Mouse (Mus musculus) heart, embryonic 13.5 days (tissue): ENCODE data around the gene Scaper. TPM values are rescaled to one million over a fixed set of nuclear protein-coding genes. Genes with fewer than 3 reads are reported as not detected.
A peak's percentile ranks its signal among the peaks of the same experiment; 100 is the strongest.

Experiments
- ATAC-seq: fragments of 200-750 bp; cut with Nextera tagmentation; 2 replicates; pipeline ENCODE4 v1.8.0; 2017; ENCODE audit warnings: moderate TSS enrichment; ENCODE audit not compliant: insufficient number of reproducible peaks, low FRiP score, low TSS enrichment; ENCODE audit errors: extremely low read depth
- H3K27ac ChIP-seq: fragments of 300-500 bp; sonication (generic); replicated peaks from 2 replicates; pipeline ENCODE4 v1.5.1; 2015; ENCODE audit warnings: moderate library complexity, mild to moderate bottlenecking, inconsistent platforms
- H3K27me3 ChIP-seq: fragments of 300-500 bp; sonication (generic); replicated peaks from 2 replicates; pipeline ENCODE4 v1.6.1; 2015; ENCODE audit warnings: mild to moderate bottlenecking, inconsistent platforms
- H3K36me3 ChIP-seq: fragments of 300-500 bp; sonication (generic); 2 replicates; pipeline ENCODE4 v1.6.1; 2015; ENCODE audit warnings: mild to moderate bottlenecking, inconsistent platforms
- H3K4me1 ChIP-seq: fragments of 300-500 bp; sonication (generic); 2 replicates; pipeline ENCODE4 v1.6.1; 2015; ENCODE audit warnings: inconsistent platforms
- H3K4me2 ChIP-seq: fragments of 300-500 bp; sonication (generic); 2 replicates; pipeline ENCODE4 v1.6.1; 2015; ENCODE audit warnings: inconsistent platforms, mild to moderate bottlenecking, moderate library complexity
- H3K4me3 ChIP-seq: fragments of 300-500 bp; sonication (generic); 2 replicates; pipeline ENCODE4 v1.5.1; 2015; ENCODE audit warnings: moderate library complexity, mild to moderate bottlenecking, inconsistent platforms
- H3K9ac ChIP-seq: fragments of 300-500 bp; sonication (generic); 2 replicates; pipeline ENCODE4 v1.6.1; 2015; ENCODE audit warnings: inconsistent platforms, mild to moderate bottlenecking, moderate library complexity
- H3K9me3 ChIP-seq: fragments of 300-500 bp; sonication (generic); 2 replicates; pipeline ENCODE4 v1.6.1; 2016; ENCODE audit warnings: inconsistent platforms
- WGBS: fragments of 180-500 bp; shearing (Covaris S2); methylation state at CpG from one replicate; pipeline ENCODE4 v1.1.7; 2015; ENCODE audit warnings: mixed read lengths; 5-methylcytosine and 5-hydroxymethylcytosine counted together
- polyA plus RNA-seq: library from polyadenylated mRNA; unstranded; fragments of >200 nt; fragmentation: Nextera tagmentation; extraction: Ambion mirVana; gene quantifications from 2 replicates; pipeline ENCODE4 v1.2.1, GENCODE M21; 2015

The Scaper gene
- polyA plus RNA-seq, 1 experiment from 2014 or later: 6.6 TPM

- no peak overlapping the region for H3K9ac ChIP-seq
- no peaks in the 10 kb centered on the region for H3K9me3 ChIP-seq
- no peak overlapping the region for H3K27ac ChIP-seq
- H3K4me3 ChIP-seq: peak overlapping the region; percentile 44
- 6% methylated on average over 41 of the region's 41 CpGs for WGBS
- no peaks in the 10 kb centered on the region for H3K36me3 ChIP-seq
- peaks cover 95% of the 10 kb centered on the region for H3K27me3 ChIP-seq
- peaks cover 57% of the 10 kb centered on the region for H3K4me1 ChIP-seq
- ATAC-seq: no peak
- H3K4me2 ChIP-seq: peak overlapping the region; percentile 63
Observed at GRCm38 (mm10) chr9:55545556-55546175, 392.3 kb downstream of the Scaper start.

- no peaks in the 10 kb centered on the region for H3K9me3 ChIP-seq
- WGBS: 2% methylated on average over 30 of the region's 30 CpGs
- H3K9ac ChIP-seq: no peak overlapping the region
- peaks cover 100% of the 10 kb centered on the region for H3K27me3 ChIP-seq
- peak overlapping the region; percentile 44 for H3K4me3 ChIP-seq
- H3K27ac ChIP-seq: no peak overlapping the region
- no peaks in the 10 kb centered on the region for H3K36me3 ChIP-seq
- no peak for ATAC-seq
- H3K4me1 ChIP-seq: peaks cover 61% of the 10 kb centered on the region
- H3K4me2 ChIP-seq: peak overlapping the region; percentile 63
Observed at GRCm38 (mm10) chr9:55544861-55545555, 392.9 kb downstream of the Scaper start.

- peak overlapping the region; percentile 60 for H3K4me2 ChIP-seq
- ATAC-seq: no peak
- no peaks in the 10 kb centered on the region for H3K9me3 ChIP-seq
- peaks cover 99% of the 10 kb centered on the region for H3K27me3 ChIP-seq
- no peak overlapping the region for H3K9ac ChIP-seq
- H3K27ac ChIP-seq: no peak overlapping the region
- no peaks in the 10 kb centered on the region for H3K36me3 ChIP-seq
- WGBS: 2% methylated on average over 46 of the region's 46 CpGs
- peaks cover 55% of the 10 kb centered on the region for H3K4me1 ChIP-seq
- peak overlapping the region; percentile 40 for H3K4me3 ChIP-seq
Observed at GRCm38 (mm10) chr9:55543703-55544401, 394.1 kb downstream of the Scaper start.

- no peaks in the 10 kb centered on the region for H3K36me3 ChIP-seq
- H3K9me3 ChIP-seq: no peaks in the 10 kb centered on the region
- no peak overlapping the region for H3K27ac ChIP-seq
- H3K9ac ChIP-seq: no peak overlapping the region
- peaks cover 99% of the 10 kb centered on the region for H3K27me3 ChIP-seq
- no peak for ATAC-seq
- H3K4me2 ChIP-seq: no peak overlapping the region
- peaks cover 60% of the 10 kb centered on the region for H3K4me1 ChIP-seq
- WGBS: 18% methylated on average over 8 of the region's 8 CpGs
- peak overlapping the region; percentile 40; the same call in 1 of the 2 replicates for H3K4me3 ChIP-seq
Observed at GRCm38 (mm10) chr9:55543336-55543702, 394.6 kb downstream of the Scaper start.

GRCm38 (mm10) chr9:55542366-55543325 lies 395.3 kb downstream of the Scaper start:
- Histone ChIP-seq H3K36me3 (no peaks in the 10 kb centered on the region), H3K4me1 (peaks cover 60% of the 10 kb centered on the region)
- 3% methylated on average over 59 of the region's 59 CpGs for WGBS

GRCm38 (mm10) chr9:55541681-55542365 lies 396.1 kb downstream of the Scaper start:
- Histone ChIP-seq H3K27ac (no peak overlapping the region), H3K4me1 (peaks cover 60% of the 10 kb centered on the region), H3K9ac (peak overlapping the region; percentile 41; the same call in 1 of the 2 replicates)

More at GRCm38 (mm10) chr9:55542366-55543325, 395.3 kb downstream of the Scaper start:
- Histone ChIP-seq H3K27me3 (peaks cover 99% of the 10 kb centered on the region), H3K4me3 (peak overlapping the region; percentile 53), H3K9me3 (no peaks in the 10 kb centered on the region), H3K27ac (no peak overlapping the region), H3K4me2 (peak overlapping the region; percentile 71), H3K9ac (peak overlapping the region; percentile 41; the same call in 1 of the 2 replicates)
- ATAC-seq: no peak

DNA sequence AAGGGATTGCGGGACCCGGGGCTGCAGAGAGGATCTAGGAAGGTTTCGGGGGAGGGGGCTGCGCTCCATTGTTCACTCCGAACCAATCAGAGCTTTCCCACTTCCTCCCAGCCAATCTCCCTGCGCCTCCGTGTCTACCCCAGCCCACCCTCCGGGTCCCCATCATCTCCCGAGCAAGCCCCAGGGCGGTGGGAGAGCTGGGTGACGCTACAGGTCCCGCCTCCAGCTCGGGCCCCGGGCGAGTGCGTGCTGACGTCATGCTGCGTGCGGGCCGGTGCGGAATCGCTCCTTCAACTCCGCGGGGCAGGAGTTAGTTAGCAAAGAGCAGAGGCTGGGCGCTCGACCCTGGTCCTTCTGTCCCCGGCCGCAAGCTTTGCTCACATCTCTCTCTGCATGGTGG lies 397.0 kb downstream of the Scaper start:
- Histone ChIP-seq H3K27me3 (peaks cover 98% of the 10 kb centered on the region), H3K27ac (no peak overlapping the region), H3K4me1 (peaks cover 52% of the 10 kb centered on the region), H3K4me3 (peak overlapping the region; percentile 53), H3K4me2 (peak overlapping the region; percentile 71), H3K9ac (peak overlapping the region; percentile 58; the same call in 1 of the 2 replicates), H3K9me3 (no peaks in the 10 kb centered on the region), H3K36me3 (no peaks in the 10 kb centered on the region)
- ATAC-seq: peak; percentile 62
- 0% methylated on average over 28 of the region's 28 CpGs for WGBS

More at GRCm38 (mm10) chr9:55541681-55542365, 396.1 kb downstream of the Scaper start:
- ATAC-seq: no peak
- H3K4me2 ChIP-seq: peak overlapping the region; percentile 71
- H3K9me3 ChIP-seq: no peaks in the 10 kb centered on the region
- under 1% methylated on average over 59 of the region's 59 CpGs for WGBS
- H3K36me3 ChIP-seq: no peaks in the 10 kb centered on the region
- peaks cover 99% of the 10 kb centered on the region for H3K27me3 ChIP-seq
- peak overlapping the region; percentile 53 for H3K4me3 ChIP-seq

- Histone ChIP-seq H3K4me2 (peak overlapping the region; percentile 71), H3K9ac (peak overlapping the region; percentile 58; the same call in 1 of the 2 replicates), H3K4me3 (peak overlapping the region; percentile 53), H3K4me1 (peaks cover 47% of the 10 kb centered on the region), H3K36me3 (no peaks in the 10 kb centered on the region), H3K27me3 (peaks cover 93% of the 10 kb centered on the region), H3K9me3 (no peaks in the 10 kb centered on the region), H3K27ac (no peak overlapping the region)
- no peak for ATAC-seq
- WGBS: 2% methylated on average over 12 of the region's 12 CpGs
Observed at GRCm38 (mm10) chr9:55540391-55540770, 397.5 kb downstream of the Scaper start.

DNA sequence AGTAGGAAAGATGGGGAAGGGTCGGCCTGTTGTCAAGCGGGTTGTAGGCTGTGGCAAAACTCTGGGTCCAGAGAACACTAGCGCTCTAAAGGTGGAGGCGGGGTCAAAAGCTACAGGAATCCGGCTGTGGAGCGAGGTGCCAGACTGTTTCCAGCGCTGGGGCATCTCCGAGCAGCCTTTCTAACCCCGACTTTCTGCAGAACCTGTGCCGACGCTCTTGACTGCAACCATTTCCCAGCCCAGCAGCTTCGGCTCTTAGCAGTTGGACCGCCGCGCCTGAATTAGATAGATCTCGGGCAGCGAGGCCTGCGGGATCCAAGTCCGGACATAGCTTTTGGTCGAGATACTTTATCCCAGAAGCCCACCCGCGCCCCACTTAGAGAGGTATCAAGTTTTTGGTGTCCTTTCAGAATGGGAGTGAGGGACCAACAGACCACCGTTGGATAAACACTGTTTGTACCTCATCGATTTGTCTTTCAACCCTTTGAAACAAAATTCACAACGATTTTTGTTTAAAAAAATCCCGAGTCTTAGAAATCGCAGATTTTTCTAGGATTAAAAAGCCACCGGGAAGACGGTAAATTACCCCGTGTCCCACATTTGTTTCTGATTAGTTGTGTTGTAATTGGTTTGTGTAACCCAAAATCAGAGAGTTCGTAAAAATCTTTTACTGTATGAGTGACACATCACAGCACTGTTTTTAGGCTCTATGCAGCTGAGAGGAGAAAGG lies 398.1 kb downstream of the Scaper start:
- Histone ChIP-seq H3K27me3 (peaks cover 92% of the 10 kb centered on the region), H3K9me3 (no peaks in the 10 kb centered on the region), H3K9ac (no peak overlapping the region), H3K4me3 (peak overlapping the region; percentile 53), H3K36me3 (no peaks in the 10 kb centered on the region), H3K4me2 (peak overlapping the region; percentile 71), H3K4me1 (peaks cover 41% of the 10 kb centered on the region), H3K27ac (no peak overlapping the region)
- ATAC-seq: no peak
- WGBS: 2% methylated on average over 31 of the region's 31 CpGs

DNA sequence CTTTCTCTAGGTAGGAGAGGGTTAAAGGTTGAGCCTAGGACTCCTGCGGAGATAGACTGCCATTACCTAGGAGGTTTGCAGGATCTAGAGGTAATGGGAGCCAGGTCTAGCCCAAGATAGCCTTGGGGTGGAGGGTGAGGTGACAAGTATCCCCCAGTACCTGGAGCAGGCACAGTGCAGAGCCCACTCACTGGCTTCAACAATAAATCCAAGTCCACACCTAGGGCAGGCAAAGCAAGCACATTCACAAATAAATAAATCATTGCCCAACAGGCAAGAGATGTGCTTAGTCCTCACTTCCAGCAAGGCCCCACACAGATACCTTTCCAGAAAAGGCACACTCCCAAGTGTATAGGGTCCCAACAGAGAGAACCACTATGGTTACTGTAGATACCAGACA lies 398.9 kb downstream of the Scaper start:
- Histone ChIP-seq H3K27me3 (peaks cover 84% of the 10 kb centered on the region), H3K9me3 (no peaks in the 10 kb centered on the region), H3K4me3 (no peak overlapping the region), H3K27ac (no peak overlapping the region), H3K36me3 (no peaks in the 10 kb centered on the region), H3K9ac (no peak overlapping the region), H3K4me2 (no peak overlapping the region), H3K4me1 (peaks cover 33% of the 10 kb centered on the region)
- 4% methylated on average over 1 of the region's 1 CpGs for WGBS
- ATAC-seq: no peak
